Mouse (Mus musculus) monocyte, adult 2 months (primary cell): ENCODE measurements at regions not wholly inside any gene's neighbourhood (a gene's known extent, or its start where the extent isn't known, plus 50 kb on each side); places are given as distances from the start of the nearest gene placed in this dataset.

Experiments
- DNase-seq, 2 experiments: peaks; one replicate each; pipeline ENCODE4 v3.0.0; 2022; ENCODE audit warnings: low spot score in 2 of 2, low read depth in 1 of 2

DNA sequence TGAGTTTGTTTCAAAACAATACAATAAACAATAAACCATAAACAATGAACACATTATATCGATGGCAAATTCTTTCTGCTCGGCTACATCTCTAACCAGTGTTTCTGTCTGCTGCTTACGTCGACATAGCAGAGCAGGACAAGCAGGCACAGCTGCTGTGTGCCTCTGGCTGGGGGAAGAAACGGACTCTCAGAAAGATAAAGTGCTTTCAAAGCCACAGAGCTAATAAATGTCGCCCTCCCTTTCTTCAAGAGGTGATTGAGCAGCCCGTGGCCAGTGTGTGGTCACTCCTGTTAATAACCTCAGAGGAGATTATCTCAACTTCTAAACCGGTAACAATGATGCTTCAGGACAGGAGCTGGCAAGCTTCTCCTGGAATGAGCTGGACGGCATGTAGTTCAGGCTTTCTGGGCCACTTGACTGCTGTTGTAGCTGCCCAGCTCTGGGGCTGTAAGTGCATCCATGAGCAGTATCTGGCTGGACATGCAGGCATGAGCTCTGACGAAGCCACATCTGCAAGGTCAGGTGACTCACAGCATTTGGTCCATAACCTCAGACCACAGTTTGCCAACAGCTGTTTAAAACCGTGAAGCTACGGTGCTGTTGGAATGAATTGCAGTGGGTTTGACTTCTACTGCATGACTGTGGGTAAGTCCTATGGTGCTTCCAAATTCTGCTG lies 55.6 kb downstream of the Evx1 start:
- no peak for DNase-seq

DNA sequence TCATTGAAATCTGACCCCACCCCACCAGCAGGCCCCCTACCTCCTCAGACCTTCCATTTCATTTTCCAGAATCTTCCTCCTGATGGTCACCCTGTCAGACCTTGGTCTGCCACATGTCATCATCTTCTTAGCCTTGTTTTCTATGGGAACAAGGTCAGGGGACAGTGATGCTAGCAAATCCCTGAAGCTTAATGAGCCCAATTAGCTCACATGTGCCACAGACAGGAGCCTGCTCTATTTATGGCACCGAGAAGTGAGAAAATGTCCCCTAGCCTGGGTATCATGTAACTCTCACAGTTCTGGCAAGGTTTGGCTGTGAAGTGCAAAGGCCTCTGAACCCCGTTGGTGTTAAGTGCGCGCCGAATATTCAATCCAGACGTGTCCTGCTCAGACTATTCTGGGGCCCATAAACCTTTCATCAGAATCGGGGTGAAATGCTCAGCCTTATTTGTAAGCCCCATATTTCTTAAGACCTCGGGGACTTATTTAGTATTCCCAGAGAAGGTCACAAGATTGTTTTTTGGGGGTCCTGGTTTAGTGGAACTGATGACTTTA lies 57.6 kb downstream of the Evx1 start:
- DNase-seq = no peak

DNA sequence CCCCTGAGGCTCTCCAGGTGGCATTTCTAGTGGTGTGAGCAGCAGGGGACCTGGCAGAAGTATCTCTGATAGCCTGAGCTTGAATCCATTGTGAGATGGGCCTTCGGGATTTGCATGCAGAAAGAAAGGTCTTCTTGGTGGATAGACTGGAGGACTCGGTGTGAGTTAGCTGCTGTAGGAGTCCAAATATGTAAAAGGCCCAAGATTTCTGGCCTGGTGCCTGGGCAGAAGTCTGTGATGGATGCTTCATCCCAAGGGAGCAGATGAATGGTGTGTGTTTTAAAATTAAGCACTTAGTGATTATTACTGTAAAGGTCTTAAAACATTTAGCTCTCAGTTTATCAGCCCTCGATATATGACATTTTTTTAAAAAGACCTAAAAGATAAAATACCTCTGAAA lies 65.8 kb downstream of the Evx1 start:
- no peak for DNase-seq

DNA sequence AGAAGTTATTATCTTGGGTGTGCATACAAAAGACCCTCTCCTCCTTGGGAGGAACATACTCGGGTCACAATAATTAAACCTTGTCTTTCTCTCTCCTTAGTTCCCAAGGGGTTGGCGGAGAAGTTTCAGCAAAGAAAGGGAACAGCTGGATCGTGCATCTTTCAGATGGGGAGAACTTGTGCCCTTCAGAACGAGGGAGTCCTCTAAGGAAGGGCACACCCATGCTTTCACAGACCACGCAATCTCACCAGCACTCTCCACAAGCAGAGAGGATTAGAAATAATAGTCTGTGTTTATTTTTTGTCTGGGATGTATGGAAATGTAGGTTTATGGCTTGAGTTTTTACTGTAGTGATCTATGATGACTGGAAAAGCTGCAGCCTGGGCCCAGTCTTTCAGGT lies 66.3 kb downstream of the Evx1 start:
- no peak for DNase-seq

DNA sequence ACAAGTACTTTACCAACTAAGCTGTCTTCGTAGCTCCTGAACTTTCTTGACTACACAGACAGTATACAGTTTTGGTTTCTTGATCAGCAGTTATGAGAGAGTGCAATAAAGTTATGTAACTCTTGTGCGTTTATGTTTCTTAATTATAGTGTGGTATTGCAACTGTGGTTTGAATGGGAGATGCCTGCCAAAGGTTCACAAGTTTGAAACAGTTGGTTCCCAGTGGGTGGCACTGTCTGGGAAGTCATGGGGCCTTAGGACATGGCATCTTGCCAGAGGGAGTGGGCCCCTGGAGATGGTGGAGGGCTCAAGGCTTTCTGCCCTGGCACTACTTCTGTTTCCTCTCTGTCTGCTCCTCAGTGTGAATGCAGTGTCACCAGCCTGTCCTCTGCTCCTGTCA lies 71.7 kb downstream of the Evx1 start:
- DNase-seq = no peak

DNA sequence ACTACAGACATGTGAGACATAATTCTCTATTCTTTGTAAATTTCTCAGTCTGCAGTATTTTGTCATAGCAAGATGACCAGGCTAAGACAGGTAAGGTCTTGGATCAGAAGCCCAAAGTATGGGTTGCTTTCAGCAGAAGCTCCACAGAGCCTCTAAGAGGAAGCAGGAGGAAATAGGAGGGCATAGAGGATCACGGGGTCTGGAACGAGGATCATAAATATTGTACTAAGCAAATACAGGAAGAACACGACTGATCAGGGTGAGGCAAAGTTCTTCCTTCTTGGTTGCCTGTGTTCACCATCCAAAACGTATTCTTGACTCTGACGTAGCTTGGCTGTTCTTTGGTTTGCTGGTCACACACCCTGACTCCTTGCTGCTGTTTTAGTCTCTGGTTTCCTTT lies 88.1 kb downstream of the Evx1 start:
- no peak for DNase-seq

DNA sequence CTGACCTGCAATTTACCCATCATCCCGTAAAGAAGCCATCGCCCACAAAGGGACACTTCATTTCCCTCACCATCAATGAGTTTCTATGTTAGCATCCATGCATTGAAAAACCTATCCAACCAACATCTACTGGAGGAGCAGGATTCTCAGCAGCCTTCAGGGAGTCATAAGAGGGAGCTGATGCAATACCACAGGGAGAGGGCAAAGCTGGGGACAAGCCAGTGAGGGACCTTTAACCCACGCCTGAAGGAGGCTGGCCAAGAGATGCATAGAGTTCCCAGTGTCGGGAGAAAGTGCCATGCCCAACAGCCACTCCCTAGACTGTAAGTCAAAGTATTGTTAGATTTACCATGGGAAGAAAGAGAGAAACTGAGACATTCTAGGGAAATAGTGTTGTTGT lies 96.7 kb downstream of the Evx1 start:
- DNase-seq = no peak

DNA sequence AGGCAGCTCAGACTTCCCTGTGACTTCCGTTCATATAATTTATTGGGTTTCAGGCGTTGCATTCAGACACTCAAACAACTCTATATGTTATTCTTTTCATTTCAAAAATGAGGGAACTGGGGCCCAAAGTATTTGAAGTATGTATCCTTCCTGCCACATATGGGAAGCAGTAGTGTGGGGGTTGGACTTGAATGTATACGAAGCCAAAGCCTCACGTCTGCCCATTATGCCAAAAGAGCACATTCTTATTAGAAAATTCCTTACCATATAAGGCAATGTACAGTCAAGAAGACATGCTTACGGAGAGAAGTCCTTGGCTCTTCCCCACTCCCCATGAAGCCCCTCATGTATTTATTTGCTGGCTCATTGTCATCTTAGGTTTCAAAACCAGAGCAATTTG lies 97.4 kb downstream of the Evx1 start:
- no peak for DNase-seq

DNA sequence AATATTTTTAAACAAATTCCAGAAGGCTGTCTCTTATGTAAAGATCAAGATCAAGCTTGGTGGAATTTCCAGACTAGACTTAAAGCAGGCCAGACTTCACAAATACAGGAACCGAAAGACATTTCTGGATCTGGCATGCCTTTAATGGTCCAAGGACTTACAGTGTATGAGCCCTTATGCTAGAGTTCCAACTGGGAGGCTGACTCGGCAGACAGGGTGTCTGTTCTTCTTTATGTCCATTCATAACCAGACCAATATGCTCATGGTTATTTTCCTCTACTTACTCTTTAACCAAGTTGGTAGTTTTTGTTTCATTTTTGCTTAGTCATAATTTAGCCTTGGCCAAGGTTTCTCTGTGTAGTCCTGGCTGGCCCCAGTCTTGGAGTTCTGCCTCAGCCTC lies 98.0 kb downstream of the Evx1 start:
- no peak for DNase-seq

DNA sequence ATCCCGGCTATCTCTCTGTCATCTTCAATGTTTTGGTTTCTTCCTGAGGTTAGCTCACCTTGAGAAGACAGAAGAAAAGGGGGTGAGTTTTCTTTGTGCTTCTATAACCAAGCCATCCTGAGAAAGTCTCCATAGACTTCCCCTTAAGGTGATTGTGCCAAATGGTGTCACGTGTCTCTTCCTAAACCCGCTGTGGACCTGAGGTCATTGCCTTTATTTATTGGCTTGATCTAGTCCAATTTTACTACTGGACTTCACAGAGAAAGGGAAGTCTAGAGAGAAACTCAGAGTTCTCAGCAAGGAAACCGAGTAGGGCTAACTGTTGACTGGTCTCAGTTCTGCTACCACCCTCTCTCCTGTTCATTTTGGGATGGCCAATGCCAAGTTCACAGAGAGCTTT lies 100.3 kb downstream of the Evx1 start:
- no peak for DNase-seq

DNA sequence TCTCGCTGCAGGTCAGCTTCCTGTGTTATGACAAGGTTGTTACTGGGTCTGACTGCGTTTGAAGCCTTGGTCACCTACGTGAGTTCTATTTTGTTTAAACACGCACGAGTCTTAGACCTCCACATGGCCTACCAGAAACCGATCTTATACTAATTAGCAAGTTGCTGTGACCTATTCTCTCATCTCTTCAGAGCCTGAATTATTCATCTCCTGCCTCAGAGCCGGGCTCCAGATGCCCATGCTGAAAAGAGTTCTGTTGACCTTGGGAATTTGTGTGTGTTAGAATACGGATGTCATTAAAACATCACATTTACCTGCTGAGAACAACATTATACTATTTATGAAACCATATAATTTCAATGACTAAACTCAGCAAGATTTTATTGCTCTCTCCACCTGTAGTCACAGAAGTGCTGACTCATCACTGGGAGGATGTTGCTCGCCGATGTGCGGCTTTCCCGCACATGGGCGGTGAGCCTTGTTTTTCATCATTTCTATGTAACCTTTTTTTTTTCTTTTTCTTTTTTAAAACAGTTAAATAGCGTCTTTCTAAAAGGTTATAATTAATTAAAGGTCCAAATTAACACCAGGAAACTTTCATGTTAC lies 102.1 kb downstream of the Evx1 start:
- DNase-seq = no peak

DNA sequence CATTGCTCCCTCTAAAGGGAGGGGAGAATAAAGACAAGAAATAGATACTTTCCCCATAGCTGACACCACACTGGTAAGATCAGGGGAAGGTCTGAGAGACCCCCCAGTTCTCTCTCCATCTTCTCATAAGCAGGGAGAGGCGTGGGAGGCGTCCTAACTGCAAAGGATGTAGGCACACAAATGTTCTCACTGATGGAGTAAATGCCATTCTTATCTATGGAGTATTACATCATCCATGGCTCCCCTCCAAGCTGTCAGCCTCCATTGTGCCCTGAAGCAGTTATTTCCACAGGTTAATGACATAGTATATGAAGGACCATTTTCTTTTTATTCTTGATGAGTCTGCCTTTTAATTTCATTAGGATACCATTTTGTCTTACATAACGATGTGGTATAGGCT lies 103.2 kb downstream of the Evx1 start:
- no peak for DNase-seq

DNA sequence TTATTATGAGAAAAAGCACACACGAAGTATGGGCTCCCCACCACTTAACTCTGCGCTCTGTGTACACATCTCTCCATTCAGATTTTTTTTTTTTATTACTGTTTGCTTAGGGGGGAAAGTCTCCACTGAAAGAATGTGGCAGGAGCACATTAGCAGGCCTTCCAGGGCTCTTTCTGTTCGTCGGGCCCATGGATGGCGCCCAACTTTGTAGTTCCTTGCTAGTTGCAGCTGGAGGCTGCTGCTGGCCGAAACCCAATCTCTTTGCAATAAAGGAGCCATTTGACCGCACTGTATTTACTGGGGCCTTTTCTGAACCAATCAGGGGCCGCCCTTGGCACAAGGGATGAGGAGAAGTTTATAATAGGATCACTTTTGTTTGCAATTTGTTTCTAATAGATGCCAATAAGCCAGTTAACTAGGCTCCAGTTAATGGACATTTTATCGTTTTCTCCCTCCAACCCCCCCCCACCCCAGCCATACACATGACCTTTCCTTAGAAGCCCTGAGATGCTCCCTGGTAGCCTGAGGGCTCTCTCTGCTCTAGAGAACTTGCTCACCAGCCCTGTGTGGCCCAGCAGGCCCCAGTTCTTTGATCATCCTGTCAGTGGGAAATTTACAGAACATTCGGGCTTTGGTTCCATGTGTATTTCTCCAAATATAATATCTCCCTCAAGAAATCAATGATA lies 104.3 kb downstream of the Evx1 start:
- DNase-seq = no peak

DNA sequence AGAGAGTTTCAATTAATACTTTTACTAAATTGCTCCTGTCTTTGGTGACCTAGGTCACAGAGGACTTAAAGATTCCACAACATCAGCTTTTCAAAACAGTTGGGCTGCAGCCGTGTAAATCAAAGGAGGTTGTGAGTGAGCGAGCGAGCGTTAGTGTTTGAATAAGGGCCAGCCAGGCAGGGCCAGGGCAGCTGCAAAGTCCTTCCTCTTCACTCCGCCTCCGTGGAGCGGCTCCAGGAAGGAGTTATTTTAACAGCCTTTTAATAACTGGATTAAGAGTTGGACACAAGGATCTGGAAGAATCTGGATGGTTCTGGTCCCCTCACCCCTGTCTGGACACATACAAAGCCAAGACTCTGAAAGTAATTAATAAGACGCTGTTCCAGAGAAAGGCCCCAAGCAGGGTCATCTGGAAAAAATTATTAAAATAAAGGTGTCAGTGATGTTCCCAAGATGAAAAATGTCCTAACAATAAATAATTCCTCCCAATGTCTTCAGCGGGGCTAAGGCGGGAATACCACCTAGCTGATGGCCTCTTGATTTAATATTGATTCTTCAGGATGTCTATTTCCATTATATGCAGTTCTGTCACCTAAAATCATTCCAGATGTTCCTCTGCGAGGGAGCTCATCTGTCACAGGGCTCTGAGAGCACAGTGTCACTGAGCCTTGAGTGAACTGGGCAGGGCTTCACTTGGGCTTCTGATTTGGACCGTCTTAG lies 105.3 kb downstream of the Evx1 start:
- DNase-seq = no peak

DNA sequence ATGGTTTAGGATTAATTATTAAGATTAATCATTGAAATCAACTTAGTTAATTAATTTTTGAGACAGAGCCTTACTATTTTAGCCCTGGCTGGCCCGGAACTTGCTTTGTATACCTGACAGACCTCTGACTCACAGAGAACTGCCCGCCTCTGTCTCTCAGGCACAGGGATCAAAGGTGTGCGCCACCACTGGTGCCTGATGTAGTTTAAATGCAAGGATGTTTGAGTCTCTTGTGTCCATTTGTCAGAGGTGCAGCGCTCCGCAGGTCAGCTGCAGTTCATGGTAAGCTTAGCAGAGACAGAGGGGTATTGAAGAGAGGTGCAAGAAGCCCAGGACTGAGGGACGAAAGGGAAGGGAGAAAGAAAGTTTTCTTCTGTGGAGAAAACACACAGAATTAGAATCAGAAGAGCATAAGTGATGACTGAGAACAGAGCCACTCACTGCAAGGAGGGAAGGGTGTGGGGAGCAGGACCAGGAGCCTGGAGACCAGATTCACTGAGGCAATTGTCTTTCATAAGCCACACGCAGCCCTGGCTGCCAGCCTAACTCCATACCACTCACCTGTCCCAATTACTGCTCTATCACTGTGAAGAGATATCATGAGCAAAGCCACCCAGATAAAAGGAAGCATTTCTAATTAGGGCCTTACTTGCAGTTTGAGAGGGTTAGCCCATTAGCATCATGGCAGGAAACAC lies 107.1 kb downstream of the Evx1 start:
- DNase-seq = no peak

DNA sequence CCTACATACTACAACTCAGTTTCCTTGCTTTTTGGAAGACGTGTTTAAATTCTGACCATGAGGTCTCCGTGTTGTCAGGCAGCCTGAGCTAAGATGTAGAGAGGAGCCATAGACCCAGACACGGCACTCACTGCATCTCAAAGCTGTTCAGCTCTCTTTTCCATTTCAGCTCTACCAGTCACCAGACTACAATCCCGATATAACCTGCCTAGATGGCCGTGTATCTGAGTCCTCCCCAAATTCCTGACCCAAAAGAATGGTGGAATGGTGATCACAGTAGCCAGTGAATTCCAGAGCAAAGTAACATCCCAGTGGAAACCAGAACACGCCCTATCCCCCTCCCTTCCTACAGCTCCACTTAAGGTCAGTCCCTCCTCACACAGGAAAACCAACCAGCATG lies 108.5 kb downstream of the Evx1 start:
- no peak for DNase-seq

DNA sequence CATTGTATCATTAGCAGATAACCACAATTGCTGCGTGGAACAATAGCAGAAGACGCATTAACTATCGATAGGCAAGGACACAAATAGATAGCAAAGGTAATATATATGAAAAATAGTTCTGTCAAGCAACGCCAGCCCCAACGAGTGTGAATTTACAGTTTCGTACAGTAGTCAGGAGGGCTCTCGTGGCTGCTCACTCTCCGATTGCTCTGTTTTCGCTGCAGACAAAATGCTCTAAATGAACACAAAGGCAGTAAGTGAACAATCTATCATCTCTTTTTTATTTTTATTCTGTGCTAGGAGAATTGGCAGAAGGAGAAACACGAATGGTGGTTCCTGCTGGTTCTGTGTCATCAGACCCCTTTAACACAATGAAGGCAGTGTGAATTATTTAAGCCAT lies 109.4 kb downstream of the Evx1 start:
- DNase-seq = no peak

DNA sequence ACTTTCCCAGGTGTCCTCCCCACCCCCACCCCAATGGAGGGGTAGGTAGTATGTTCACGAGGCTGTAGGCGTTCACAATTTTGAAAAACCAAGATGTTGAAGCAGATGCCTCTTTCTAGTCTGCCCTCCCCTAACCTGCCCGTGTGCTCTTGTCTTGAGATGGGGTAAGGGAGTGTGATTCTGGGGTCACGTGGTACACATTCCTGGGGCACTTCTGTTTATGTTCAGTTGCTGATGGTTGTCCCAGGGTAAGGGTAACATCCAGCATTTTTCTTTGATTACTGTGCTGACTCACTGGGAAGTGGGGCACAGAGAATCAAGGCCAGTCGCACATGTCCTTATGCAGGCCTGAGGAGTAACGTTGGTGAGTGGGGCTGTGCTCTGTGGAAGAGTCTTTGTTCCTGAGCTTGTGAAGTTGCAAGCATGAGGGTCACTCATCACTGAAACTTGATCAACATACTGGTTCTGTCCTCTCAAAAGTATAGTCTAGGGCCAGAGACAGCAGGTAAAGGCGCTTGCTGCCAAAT lies 110.3 kb downstream of the Evx1 start:
- DNase-seq = no peak

DNA sequence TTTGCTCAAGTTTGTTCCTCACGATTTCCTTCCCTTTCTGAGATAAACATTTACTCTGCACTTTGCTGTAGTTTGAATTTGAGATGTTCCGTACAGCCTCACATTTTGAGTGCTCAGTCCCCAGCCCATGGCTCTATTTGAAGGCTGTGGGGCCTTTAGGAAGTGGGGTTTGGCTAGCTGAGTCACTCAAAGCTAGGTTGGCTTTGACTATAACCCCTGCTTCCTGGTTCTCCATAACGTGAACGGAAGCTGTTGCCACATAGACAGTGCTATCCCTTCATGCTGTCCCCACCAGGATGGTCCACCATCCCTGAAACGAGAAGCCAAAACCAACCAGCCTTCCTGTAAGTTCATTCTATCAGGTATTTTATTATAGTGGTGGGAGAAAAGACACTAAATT lies 111.1 kb downstream of the Evx1 start:
- no peak for DNase-seq

DNA sequence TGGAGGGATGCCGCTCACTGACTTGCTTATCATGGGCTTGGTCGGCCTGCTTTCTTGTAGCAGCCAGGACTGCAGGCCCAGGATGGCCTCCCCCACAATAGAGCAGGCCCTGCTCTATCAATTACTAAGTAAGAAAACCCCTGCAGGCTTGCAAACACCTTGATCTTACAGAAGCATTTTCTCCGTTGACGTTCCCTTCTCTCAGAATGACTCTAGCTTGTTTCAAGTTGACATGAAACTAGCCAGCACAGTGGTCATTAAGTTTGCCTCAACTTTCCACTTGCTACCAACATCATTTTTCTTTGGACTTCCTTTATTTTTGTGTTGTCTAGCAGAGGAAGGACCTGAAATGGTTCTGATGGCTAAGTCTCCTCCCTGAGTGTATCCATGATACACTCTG lies 111.8 kb downstream of the Evx1 start:
- no peak for DNase-seq
